In genomic region chr13:24511367-24511766, GRCm38 (mm10) we compare ENCODE assay signal across 26 mouse cellular contexts.
DNase-seq lines count a peak whose midpoint lies in the region; ATAC-seq and TF ChIP-seq lines count a peak whose summit lies in the region.
"Had no signal": no experiment of that assay in that cellular context is flagged by ENCODE, and none has a peak within 500 bp of the region (broad histone marks: within the 10 kb centered on the region; RNA-seq: fewer than 3 reads in every experiment).

No protein-coding gene starts in this region.

- H3K27me3 ChIP-seq in liver, embryonic 13.5 days = no peaks in the 10 kb centered on the region
- no peaks in the 10 kb centered on the region for H3K27me3 ChIP-seq in liver, embryonic 11.5 days (replicated peaks; ENCODE audit: control insufficient read depth, insufficient read depth, low read length)
- no peaks in the 10 kb centered on the region for H3K27me3 ChIP-seq in MEL (ENCODE audit: control insufficient read depth in 1 of 2, insufficient read depth in 2 of 2, low read length in 2 of 2)
- H3K27me3 ChIP-seq: hindbrain, embryonic 12.5 days; hindbrain, embryonic 15.5 days had no signal

- no peaks in the 10 kb centered on the region for H3K36me3 ChIP-seq in liver, embryonic 13.5 days
- no peaks in the 10 kb centered on the region for H3K36me3 ChIP-seq in liver, embryonic 11.5 days (ENCODE audit: control insufficient read depth, insufficient read depth, low read length)
- H3K36me3 ChIP-seq in MEL (ENCODE audit: control insufficient read depth in 1 of 2, insufficient read depth in 2 of 2, low read length in 2 of 2) = peaks cover 0 to 10% of the 10 kb centered on the region in 2 experiments; a peak in 3 of 4 replicates
- H3K36me3 ChIP-seq: forebrain, embryonic 10.5 days; heart, embryonic 10.5 days; heart, embryonic 13.5 days; hindbrain, embryonic 12.5 days; hindbrain, embryonic 15.5 days had no signal

- no peak overlapping the region for H3K9ac ChIP-seq in liver, embryonic 13.5 days
- H3K9ac ChIP-seq in liver, embryonic 11.5 days (ENCODE audit: low read depth, low read length) = no peak overlapping the region
- H3K9ac ChIP-seq in MEL (ENCODE audit: control insufficient read depth, low read depth, low read length, poor library complexity, severe bottlenecking) = no peak overlapping the region
- H3K9ac ChIP-seq: forebrain, postnatal 0 days; heart, embryonic 13.5 days; hindbrain, embryonic 12.5 days; hindbrain, embryonic 15.5 days had no signal

- peaks cover 9% of the 10 kb centered on the region; the same call in 1 of the 2 replicates for H3K79me2 ChIP-seq in MEL (ENCODE audit: control insufficient read depth, insufficient read depth, low read length, poor library complexity)

- no peak overlapping the region for H3K4me2 ChIP-seq in liver, embryonic 13.5 days
- H3K4me2 ChIP-seq in liver, embryonic 11.5 days = no peak overlapping the region
- H3K4me2 ChIP-seq: heart, embryonic 13.5 days; hindbrain, embryonic 12.5 days; hindbrain, embryonic 15.5 days had no signal

- 14% methylated on average over 1 of the region's 1 CpGs for WGBS in liver, embryonic 13.5 days (ENCODE audit: insufficient replicate concordance)
- 28% methylated on average over 1 of the region's 1 CpGs for WGBS in liver, embryonic 11.5 days

- no peak overlapping the region for H3K4me3 ChIP-seq in liver, embryonic 13.5 days (replicated peaks)
- no peak overlapping the region for H3K4me3 ChIP-seq in liver, embryonic 11.5 days (ENCODE audit: low read depth, low read length)
- H3K4me3 ChIP-seq in MEL (ENCODE audit: control insufficient read depth in 1 of 2, insufficient read depth in 1 of 2, low read depth in 2 of 2, low read length in 2 of 2) = no peak overlapping the region
- H3K4me3 ChIP-seq: forebrain, embryonic 10.5 days; heart, adult 2 months; heart, embryonic 10.5 days; heart, embryonic 13.5 days; hindbrain, embryonic 12.5 days; hindbrain, embryonic 15.5 days had no signal

- TF ChIP-seq EP300 in MEL (IDR thresholded peaks at IDR 0.05; ENCODE audit: low read depth in 1 of 2, low read length in 2 of 2) = no peak

- peaks cover 28% of the 10 kb centered on the region for H3K4me1 ChIP-seq in liver, embryonic 13.5 days (replicated peaks)
- peaks cover 22% of the 10 kb centered on the region for H3K4me1 ChIP-seq in liver, embryonic 11.5 days (replicated peaks; ENCODE audit: control insufficient read depth, insufficient read depth, low read length)
- peaks cover 2 to 4% of the 10 kb centered on the region in 2 experiments; a peak in 3 of 4 replicates for H3K4me1 ChIP-seq in MEL (ENCODE audit: control insufficient read depth in 1 of 2, insufficient read depth in 2 of 2, low read length in 2 of 2)
- H3K4me1 ChIP-seq: hindbrain, embryonic 12.5 days; hindbrain, embryonic 15.5 days had no signal

- H3K9me3 ChIP-seq in liver, embryonic 13.5 days (replicated peaks) = no peaks in the 10 kb centered on the region
- H3K9me3 ChIP-seq in liver, embryonic 11.5 days (ENCODE audit: control insufficient read depth, low read length) = no peaks in the 10 kb centered on the region
- H3K9me3 ChIP-seq in MEL (replicated peaks; ENCODE audit: insufficient read depth, low read length) = no peaks in the 10 kb centered on the region
- H3K9me3 ChIP-seq: forebrain, embryonic 10.5 days; heart, embryonic 10.5 days; heart, embryonic 13.5 days; hindbrain, embryonic 12.5 days; hindbrain, embryonic 15.5 days had no signal

- DNase-seq in liver, embryonic 13.5 days = no peak
- no peak for DNase-seq in liver, embryonic 11.5 days (ENCODE audit: low spot score)
- DNase-seq in MEL (ENCODE audit: low read depth, low spot score) = no peak
- no peak for DNase-seq in kidney, postnatal 14 days
- no peak for DNase-seq in left cerebral cortex, postnatal 36 days (ENCODE audit: low spot score in 2 of 2)
- DNase-seq: adrenal gland, adult 8-10 months; adrenal gland, postnatal 25 days; cerebellum, adult 11-12 months; cerebellum, adult 8-10 months; cerebellum, postnatal 10 days; cerebellum, postnatal 36 days; forebrain, postnatal 0 days; gastrocnemius, postnatal 25 days; heart, adult 2 months; heart, postnatal 14 days; heart, postnatal 4 days had no signal

- no peak for TF ChIP-seq RAD21 in MEL (IDR thresholded peaks at IDR 0.05; ENCODE audit: low read depth, low read length)

- no peak for TF ChIP-seq POLR2A in MEL (IDR thresholded peaks at IDR 0.05; ENCODE audit: control insufficient read depth in 1 of 2, insufficient read depth in 1 of 2, low read depth in 1 of 2, low read length in 2 of 2, poor library complexity in 1 of 2)

- H3K27ac ChIP-seq in liver, embryonic 13.5 days = no peak overlapping the region
- H3K27ac ChIP-seq in liver, embryonic 11.5 days (ENCODE audit: low read depth, low read length) = no peak overlapping the region
- no peak overlapping the region for H3K27ac ChIP-seq in MEL (ENCODE audit: control insufficient read depth, low read depth, low read length)
- H3K27ac ChIP-seq: forebrain, embryonic 10.5 days; heart, adult 2 months; heart, embryonic 10.5 days; heart, embryonic 13.5 days; hindbrain, embryonic 12.5 days; hindbrain, embryonic 15.5 days had no signal

- no peak for TF ChIP-seq CTCF in MEL (IDR thresholded peaks at IDR 0.05 in 2 of 3, conservative IDR thresholded peaks at IDR 0.05 in 1 of 3; ENCODE audit: control insufficient read depth in 1 of 3, insufficient read depth in 1 of 3, low read depth in 2 of 3, low read length in 3 of 3, poor library complexity in 1 of 3, severe bottlenecking in 1 of 3)

- 0 out of 2 replicates have a peak, but pooled peaks have one; percentile 39 for ATAC-seq in liver, embryonic 13.5 days (ENCODE audit: low read depth)
- ATAC-seq in liver, embryonic 11.5 days (replicated peaks; ENCODE audit: low FRiP score) = no peak
- ATAC-seq in hematopoietic stem cell, adult 5-6 weeks (replicated peaks in 1 of 2; ENCODE audit: insufficient read depth in 1 of 2, low FRiP score in 2 of 2, low TSS enrichment in 1 of 2, low read depth in 1 of 2, poor library complexity in 2 of 2, severe bottlenecking in 2 of 2) = peak; percentile 71 to 79
- peak; percentile 61 for ATAC-seq in megakaryocyte progenitor cell, adult 5-6 weeks (replicated peaks; ENCODE audit: poor library complexity)
- ATAC-seq: activated CD4-positive, CD25-positive, alpha-beta regulatory T cell, adult 4 months; CD4-positive, CD25-positive, alpha-beta regulatory T cell, adult 4 months; forebrain, embryonic 14.5 days; forebrain, postnatal 0 days had no signal

- intact Hi-C loops in left cerebral cortex, postnatal 36 days (cut with DNase I) = no loop called here

TF ChIP-seq in MEL, 35 proteins besides CTCF, POLR2A, EP300 and RAD21:
- TF ChIP-seq UBTF (IDR thresholded peaks at IDR 0.05; ENCODE audit: borderline replicate concordance, insufficient read depth, low read depth, low read length) (no peak), HCFC1 (IDR thresholded peaks at IDR 0.05; ENCODE audit: low read depth, low read length) (no peak), ZMIZ1 (IDR thresholded peaks at IDR 0.05; ENCODE audit: low read depth, low read length) (no peak), TCF12 (IDR thresholded peaks at IDR 0.05; ENCODE audit: low read depth, low read length) (0 out of 2 replicates have a peak, but pooled peaks have one; percentile 11), TBP (IDR thresholded peaks at IDR 0.05; ENCODE audit: low read depth, low read length) (no peak), TAL1 (IDR thresholded peaks at IDR 0.05; ENCODE audit: low read length) (no peak)
